Mouse (Mus musculus): Measurements from ENCODE around the gene Map4k4. TPM values are rescaled to one million over a fixed set of nuclear protein-coding genes. Genes with fewer than 3 reads are reported as not detected.

Gene Map4k4
- polyA plus RNA-seq, 1 experiment from 2014 or later: 68.2 TPM

DNA sequence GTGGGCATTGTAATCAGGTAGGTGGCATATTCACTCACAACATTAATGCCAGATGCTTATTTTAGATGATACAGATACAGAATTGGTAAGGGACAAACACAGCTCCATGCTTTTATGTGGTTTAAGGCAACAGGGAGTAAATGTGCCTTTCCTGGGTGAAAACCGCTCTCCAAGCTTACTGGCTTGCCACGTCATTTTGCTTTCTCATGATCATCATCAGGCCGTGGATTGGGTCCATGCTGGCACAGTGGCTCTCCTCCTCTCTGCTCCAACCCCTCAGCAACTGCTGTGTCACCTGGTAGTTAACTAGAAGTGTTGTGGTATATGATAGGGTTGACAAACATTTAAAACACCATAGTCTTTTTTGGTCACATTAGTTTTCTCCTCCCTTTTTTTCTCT is 21.3 kb downstream of the Map4k4 start:
- H3K4me1 ChIP-seq (replicated peaks; ENCODE audit: control insufficient read depth, insufficient read depth, low read length): peaks cover 4% of the 10 kb centered on the region
- no peaks in the 10 kb centered on the region for H3K27me3 ChIP-seq (ENCODE audit: control insufficient read depth, insufficient read depth, low read length)
- no peak overlapping the region for H3K9ac ChIP-seq (ENCODE audit: low read depth, low read length)
- no peaks in the 10 kb centered on the region for H3K36me3 ChIP-seq (ENCODE audit: control insufficient read depth, insufficient read depth, low read length)
- no peak for ATAC-seq (ENCODE audit: low FRiP score)
- 85% methylated on average over 3 of the region's 3 CpGs for WGBS
- H3K9me3 ChIP-seq (ENCODE audit: control insufficient read depth, low read length): no peaks in the 10 kb centered on the region
- H3K4me2 ChIP-seq (replicated peaks; ENCODE audit: low read depth, low read length): no peak overlapping the region
- no peak overlapping the region for H3K4me3 ChIP-seq (ENCODE audit: low read depth, low read length)
- DNase-seq (ENCODE audit: low spot score): no peak
- no peak overlapping the region for H3K27ac ChIP-seq (ENCODE audit: low read depth, low read length)

DNA sequence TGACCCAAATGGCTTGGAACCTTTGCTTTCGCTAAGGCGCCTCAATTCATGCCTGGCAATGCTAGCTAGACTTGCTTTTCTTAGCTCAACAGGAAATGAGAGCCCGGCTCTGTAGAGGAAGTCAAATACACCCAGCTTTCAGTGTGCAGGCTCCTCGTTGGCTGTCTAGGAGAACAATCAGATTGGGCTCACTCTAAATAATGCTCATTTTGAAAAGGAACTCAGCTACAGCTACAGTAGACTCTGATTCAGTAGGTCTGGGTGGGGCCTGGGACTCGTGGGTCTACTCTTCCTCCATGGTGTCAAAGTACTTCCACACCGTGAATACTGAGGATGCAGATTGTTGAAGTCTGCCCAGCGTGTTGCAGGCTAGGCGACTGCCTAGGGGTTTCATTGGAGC is 22.0 kb downstream of the Map4k4 start:
- Histone ChIP-seq H3K9ac (ENCODE audit: low read depth, low read length) (no peak overlapping the region), H3K4me2 (replicated peaks; ENCODE audit: low read depth, low read length) (no peak overlapping the region), H3K4me3 (ENCODE audit: low read depth, low read length) (no peak overlapping the region), H3K9me3 (ENCODE audit: control insufficient read depth, low read length) (no peaks in the 10 kb centered on the region), H3K4me1 (replicated peaks; ENCODE audit: control insufficient read depth, insufficient read depth, low read length) (peaks cover 4% of the 10 kb centered on the region), H3K27ac (ENCODE audit: low read depth, low read length) (no peak overlapping the region), H3K27me3 (ENCODE audit: control insufficient read depth, insufficient read depth, low read length) (no peaks in the 10 kb centered on the region), H3K36me3 (ENCODE audit: control insufficient read depth, insufficient read depth, low read length) (no peaks in the 10 kb centered on the region)
- no peak for DNase-seq (ENCODE audit: low spot score)
- ATAC-seq (ENCODE audit: low FRiP score): 0 out of 2 replicates have a peak, but pooled peaks have one; percentile 17
- WGBS: 59% methylated on average over 8 of the region's 8 CpGs

DNA sequence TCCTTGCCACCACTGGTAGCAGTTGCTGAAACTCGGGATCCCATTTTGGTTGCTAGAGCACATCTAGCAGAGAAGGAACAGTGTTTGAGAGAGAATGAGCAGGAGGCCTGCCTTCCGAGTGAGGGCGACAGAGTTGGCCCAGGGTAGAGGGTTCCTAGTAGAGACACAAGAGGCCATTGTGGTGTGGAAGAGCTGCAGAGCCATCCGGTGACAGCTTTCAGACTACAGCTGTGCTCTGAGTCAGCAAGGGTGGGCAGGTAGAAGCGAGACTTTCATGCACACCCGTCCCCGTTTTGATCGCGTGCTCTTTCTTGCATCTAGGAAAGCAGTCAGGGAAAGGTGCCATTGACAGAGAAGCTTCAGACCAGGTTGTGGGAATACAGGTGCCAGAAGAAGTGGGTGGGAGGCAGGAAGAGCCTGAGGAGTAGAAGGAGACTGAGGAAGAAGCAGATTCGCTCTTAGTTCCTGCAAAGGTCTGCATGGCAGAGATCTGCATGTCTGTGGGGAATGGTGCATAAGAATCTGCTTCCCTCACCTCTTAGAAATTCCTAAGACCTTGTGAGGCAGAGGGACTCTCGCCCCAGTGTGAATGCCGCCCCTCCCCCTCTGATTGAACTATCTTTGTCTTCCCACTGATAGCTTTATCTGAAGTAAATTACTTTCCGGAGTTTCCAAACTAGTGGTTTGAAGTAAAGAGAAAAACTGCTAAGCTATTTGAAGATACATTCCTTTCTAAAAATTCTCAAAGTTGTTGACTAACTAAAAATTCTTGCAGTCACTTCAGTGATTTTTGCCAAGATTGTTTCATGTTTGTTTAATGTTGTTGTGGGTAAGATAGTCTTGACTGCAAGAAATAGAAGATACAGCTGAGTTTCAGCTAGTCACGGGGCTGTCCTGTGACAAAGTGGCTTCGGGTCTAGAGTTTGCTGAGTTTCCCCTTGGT is 23.0 kb downstream of the Map4k4 start:
- DNase-seq (ENCODE audit: low spot score): no peak
- Histone ChIP-seq H3K4me1 (replicated peaks; ENCODE audit: control insufficient read depth, insufficient read depth, low read length) (peaks cover 4% of the 10 kb centered on the region), H3K36me3 (ENCODE audit: control insufficient read depth, insufficient read depth, low read length) (no peaks in the 10 kb centered on the region), H3K4me3 (ENCODE audit: low read depth, low read length) (no peak overlapping the region), H3K27ac (ENCODE audit: low read depth, low read length) (no peak overlapping the region), H3K9ac (ENCODE audit: low read depth, low read length) (no peak overlapping the region), H3K9me3 (ENCODE audit: control insufficient read depth, low read length) (no peaks in the 10 kb centered on the region), H3K4me2 (replicated peaks; ENCODE audit: low read depth, low read length) (no peak overlapping the region), H3K27me3 (ENCODE audit: control insufficient read depth, insufficient read depth, low read length) (no peaks in the 10 kb centered on the region)
- no peak for ATAC-seq (ENCODE audit: low FRiP score)
- 28% methylated on average over 15 of the region's 15 CpGs for WGBS

DNA sequence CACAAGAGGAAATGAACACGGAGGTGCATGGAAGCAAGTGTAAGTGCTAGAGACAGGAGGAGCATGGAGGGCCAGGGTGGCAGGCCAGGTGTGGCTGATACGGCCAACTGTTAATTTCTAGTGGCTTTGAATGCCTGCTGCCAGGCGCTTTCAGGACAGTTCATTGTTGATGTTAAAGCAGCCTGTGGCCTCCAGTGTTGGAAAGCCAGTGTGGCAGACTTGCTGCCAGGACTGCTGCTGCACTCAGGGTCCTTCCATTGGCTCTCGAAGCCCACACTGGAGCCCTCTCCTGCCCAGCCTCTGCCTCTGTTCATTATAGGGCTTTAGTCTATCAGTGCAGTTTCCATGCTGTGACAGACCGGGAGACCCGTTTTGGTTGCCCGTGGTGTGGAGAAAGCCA is 30.3 kb downstream of the Map4k4 start:
- no peaks in the 10 kb centered on the region for H3K36me3 ChIP-seq (ENCODE audit: control insufficient read depth, insufficient read depth, low read length)
- no peaks in the 10 kb centered on the region for H3K27me3 ChIP-seq (ENCODE audit: control insufficient read depth, insufficient read depth, low read length)
- H3K4me2 ChIP-seq (replicated peaks; ENCODE audit: low read depth, low read length): no peak overlapping the region
- H3K27ac ChIP-seq (ENCODE audit: low read depth, low read length): no peak overlapping the region
- 68% methylated on average over 7 of the region's 7 CpGs for WGBS
- no peak overlapping the region for H3K9ac ChIP-seq (ENCODE audit: low read depth, low read length)
- DNase-seq (ENCODE audit: low spot score) (no peak), ATAC-seq (ENCODE audit: low FRiP score) (no peak)
- no peaks in the 10 kb centered on the region for H3K9me3 ChIP-seq (ENCODE audit: control insufficient read depth, low read length)
- peaks cover 14% of the 10 kb centered on the region for H3K4me1 ChIP-seq (replicated peaks; ENCODE audit: control insufficient read depth, insufficient read depth, low read length)
- no peak overlapping the region for H3K4me3 ChIP-seq (ENCODE audit: low read depth, low read length)

DNA sequence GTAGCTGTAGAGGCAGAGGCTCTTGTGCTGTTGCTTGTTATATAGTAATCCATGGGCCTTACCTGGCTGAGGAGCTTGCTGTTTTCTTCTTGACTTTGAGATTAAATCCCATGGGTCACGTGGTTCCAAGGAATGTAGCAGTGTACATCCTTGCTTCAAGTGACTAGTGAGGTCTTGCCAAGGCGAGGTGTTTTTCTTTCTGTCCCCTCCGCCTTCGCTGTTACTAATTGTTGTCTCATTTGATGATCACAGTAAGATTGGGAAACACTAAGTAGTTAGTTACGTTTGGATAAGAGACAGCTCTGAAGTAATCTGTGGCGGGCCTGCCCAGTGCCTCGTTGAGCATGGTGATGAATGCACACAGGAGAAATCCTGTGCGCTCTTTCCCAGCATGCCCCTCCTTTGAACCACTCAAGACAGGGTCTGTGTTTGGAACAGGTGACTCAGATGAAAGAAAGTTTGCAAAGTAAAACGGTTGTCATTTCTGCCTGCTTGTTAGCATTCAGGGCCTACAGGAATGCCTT is 31.6 kb downstream of the Map4k4 start:
- no peaks in the 10 kb centered on the region for H3K9me3 ChIP-seq (ENCODE audit: control insufficient read depth, low read length)
- 74% methylated on average over 9 of the region's 9 CpGs for WGBS
- H3K36me3 ChIP-seq (ENCODE audit: control insufficient read depth, insufficient read depth, low read length): no peaks in the 10 kb centered on the region
- ATAC-seq (ENCODE audit: low FRiP score) (no peak), DNase-seq (ENCODE audit: low spot score) (no peak)
- no peak overlapping the region for H3K27ac ChIP-seq (ENCODE audit: low read depth, low read length)
- H3K4me3 ChIP-seq (ENCODE audit: low read depth, low read length): no peak overlapping the region
- no peak overlapping the region for H3K4me2 ChIP-seq (replicated peaks; ENCODE audit: low read depth, low read length)
- H3K9ac ChIP-seq (ENCODE audit: low read depth, low read length): no peak overlapping the region
- H3K4me1 ChIP-seq (replicated peaks; ENCODE audit: control insufficient read depth, insufficient read depth, low read length): peaks cover 14% of the 10 kb centered on the region
- H3K27me3 ChIP-seq (ENCODE audit: control insufficient read depth, insufficient read depth, low read length): no peaks in the 10 kb centered on the region

DNA sequence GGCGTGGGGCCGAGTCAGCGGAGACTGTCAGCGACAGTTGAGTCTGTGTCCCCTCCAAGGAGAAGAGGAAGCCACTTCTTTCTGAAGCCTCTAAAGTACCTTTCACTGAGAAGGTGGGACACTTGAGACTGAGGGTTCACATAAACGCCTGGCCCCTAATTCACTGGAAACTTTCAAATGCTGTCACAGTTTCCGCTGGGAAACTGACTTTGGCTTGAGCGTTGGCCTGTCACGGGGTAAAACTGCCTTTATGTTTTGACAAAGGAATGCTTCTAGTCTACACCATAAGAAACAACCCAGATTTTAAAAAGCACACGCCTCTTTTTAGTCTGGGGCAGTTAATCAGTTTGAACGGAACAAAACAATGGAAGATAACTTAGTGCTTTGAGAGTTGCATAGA is 32.2 kb downstream of the Map4k4 start:
- no peak for ATAC-seq (ENCODE audit: low FRiP score)
- Histone ChIP-seq H3K4me3 (ENCODE audit: low read depth, low read length) (no peak overlapping the region), H3K9me3 (ENCODE audit: control insufficient read depth, low read length) (no peaks in the 10 kb centered on the region), H3K27ac (ENCODE audit: low read depth, low read length) (no peak overlapping the region), H3K36me3 (ENCODE audit: control insufficient read depth, insufficient read depth, low read length) (no peaks in the 10 kb centered on the region), H3K27me3 (ENCODE audit: control insufficient read depth, insufficient read depth, low read length) (no peaks in the 10 kb centered on the region), H3K9ac (ENCODE audit: low read depth, low read length) (no peak overlapping the region), H3K4me1 (replicated peaks; ENCODE audit: control insufficient read depth, insufficient read depth, low read length) (peaks cover 14% of the 10 kb centered on the region), H3K4me2 (replicated peaks; ENCODE audit: low read depth, low read length) (no peak overlapping the region)
- DNase-seq (ENCODE audit: low spot score): no peak
- 71% methylated on average over 10 of the region's 10 CpGs for WGBS

DNA sequence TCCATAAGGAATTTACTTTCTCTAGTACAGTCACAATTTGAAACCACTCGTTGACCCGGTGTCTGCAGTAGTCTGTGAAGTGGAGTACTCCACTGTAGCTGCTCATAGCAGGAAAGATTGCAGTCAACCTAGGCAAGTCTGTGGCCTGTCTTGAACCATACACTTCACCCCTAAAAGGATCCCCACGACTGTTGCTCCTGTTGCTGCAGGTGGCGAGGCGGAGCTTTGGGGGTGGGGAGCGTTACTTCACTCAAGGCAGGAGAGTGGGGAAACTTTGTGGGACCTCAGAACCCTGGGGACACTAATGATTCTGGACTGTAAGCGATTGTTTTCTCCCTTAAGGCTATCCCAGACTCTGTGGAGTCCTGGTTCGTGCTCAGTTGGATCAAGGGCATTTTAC is 34.2 kb downstream of the Map4k4 start:
- no peaks in the 10 kb centered on the region for H3K36me3 ChIP-seq (ENCODE audit: control insufficient read depth, insufficient read depth, low read length)
- no peak overlapping the region for H3K9ac ChIP-seq (ENCODE audit: low read depth, low read length)
- no peak for DNase-seq (ENCODE audit: low spot score)
- H3K4me1 ChIP-seq (replicated peaks; ENCODE audit: control insufficient read depth, insufficient read depth, low read length): peaks cover 12% of the 10 kb centered on the region
- no peak overlapping the region for H3K4me3 ChIP-seq (ENCODE audit: low read depth, low read length)
- no peak overlapping the region for H3K4me2 ChIP-seq (replicated peaks; ENCODE audit: low read depth, low read length)
- H3K27me3 ChIP-seq (ENCODE audit: control insufficient read depth, insufficient read depth, low read length): no peaks in the 10 kb centered on the region
- ATAC-seq (ENCODE audit: low FRiP score): no peak
- no peaks in the 10 kb centered on the region for H3K9me3 ChIP-seq (ENCODE audit: control insufficient read depth, low read length)
- H3K27ac ChIP-seq (ENCODE audit: low read depth, low read length): no peak overlapping the region
- 24% methylated on average over 8 of the region's 8 CpGs for WGBS

DNA sequence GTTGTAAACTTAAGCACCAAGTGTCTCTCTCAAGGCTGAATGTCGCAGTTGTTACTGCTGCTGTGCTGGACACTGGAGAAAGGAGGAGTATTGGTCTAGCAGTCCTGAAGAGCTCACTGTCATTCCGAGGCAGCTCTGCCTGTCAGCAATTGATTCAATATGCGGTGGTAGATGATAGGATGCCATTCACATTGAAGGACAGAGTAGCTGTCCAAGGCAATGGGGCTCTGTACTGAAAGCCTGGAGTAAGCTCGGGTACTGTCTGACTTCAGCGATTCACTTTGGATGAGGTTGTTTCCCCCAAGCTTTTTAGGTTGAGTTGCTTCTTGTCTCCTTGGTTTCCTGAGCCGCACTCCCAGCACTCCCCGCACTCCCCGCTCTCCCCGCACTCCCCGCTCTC is 34.9 kb downstream of the Map4k4 start:
- Histone ChIP-seq H3K4me3 (ENCODE audit: low read depth, low read length) (peak overlapping the region; percentile 16), H3K36me3 (ENCODE audit: control insufficient read depth, insufficient read depth, low read length) (no peaks in the 10 kb centered on the region), H3K27me3 (ENCODE audit: control insufficient read depth, insufficient read depth, low read length) (no peaks in the 10 kb centered on the region), H3K4me1 (replicated peaks; ENCODE audit: control insufficient read depth, insufficient read depth, low read length) (peaks cover 9% of the 10 kb centered on the region), H3K4me2 (replicated peaks; ENCODE audit: low read depth, low read length) (peak overlapping the region; percentile 33), H3K27ac (ENCODE audit: low read depth, low read length) (no peak overlapping the region), H3K9me3 (ENCODE audit: control insufficient read depth, low read length) (no peaks in the 10 kb centered on the region), H3K9ac (ENCODE audit: low read depth, low read length) (no peak overlapping the region)
- 0% methylated on average over 8 of the region's 10 CpGs for WGBS
- no peak for ATAC-seq (ENCODE audit: low FRiP score)
- DNase-seq (ENCODE audit: low spot score): peak; percentile 26

DNA sequence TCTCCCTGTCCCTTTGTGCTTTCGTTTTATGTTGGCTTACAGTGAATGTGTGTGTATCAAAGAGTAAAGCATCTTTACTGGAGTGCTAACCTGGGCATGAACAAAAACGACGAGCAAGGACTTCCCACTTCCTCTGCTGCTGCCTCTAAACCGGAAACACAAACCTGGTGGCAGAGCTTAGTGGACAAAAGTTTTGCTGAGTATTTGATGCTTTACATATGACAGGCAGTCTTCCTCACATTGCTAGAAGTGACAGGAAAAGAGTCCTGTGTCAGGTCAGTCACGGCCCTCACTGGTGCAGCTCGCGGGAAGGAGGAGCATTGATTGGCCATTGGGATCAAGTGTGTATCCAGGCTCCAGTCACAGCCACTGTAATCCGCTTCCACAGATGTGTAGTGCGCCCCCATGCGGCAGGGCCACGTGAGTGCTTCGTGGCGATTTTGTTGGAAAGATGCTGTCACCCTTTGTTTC is 35.7 kb downstream of the Map4k4 start:
- Histone ChIP-seq H3K9ac (ENCODE audit: low read depth, low read length) (no peak overlapping the region), H3K27ac (ENCODE audit: low read depth, low read length) (no peak overlapping the region)
- ATAC-seq (ENCODE audit: low FRiP score): peak; percentile 70

More for the DNA sequence above, 35.7 kb downstream of the Map4k4 start:
- peak overlapping the region; percentile 16; the same call in 1 of the 2 replicates for H3K4me3 ChIP-seq (ENCODE audit: low read depth, low read length)
- H3K4me1 ChIP-seq (replicated peaks; ENCODE audit: control insufficient read depth, insufficient read depth, low read length): peaks cover 8% of the 10 kb centered on the region
- DNase-seq (ENCODE audit: low spot score): peak; percentile 86
- H3K9me3 ChIP-seq (ENCODE audit: control insufficient read depth, low read length): no peaks in the 10 kb centered on the region
- no peaks in the 10 kb centered on the region for H3K27me3 ChIP-seq (ENCODE audit: control insufficient read depth, insufficient read depth, low read length)
- WGBS: under 1% methylated on average over 13 of the region's 13 CpGs
- peak overlapping the region; percentile 33 for H3K4me2 ChIP-seq (replicated peaks; ENCODE audit: low read depth, low read length)
- H3K36me3 ChIP-seq (ENCODE audit: control insufficient read depth, insufficient read depth, low read length): no peaks in the 10 kb centered on the region
